11 mouse cellular contexts compared by ENCODE assay signal in genomic region chr2:121434854-121435253, GRCm38 (mm10). TPM values are rescaled to one million over a fixed set of nuclear protein-coding genes. Genes with fewer than 3 reads are reported as not detected.
A peak's percentile ranks its signal among the peaks of the same experiment; 100 is the strongest.
DNase-seq lines count a peak whose midpoint lies in the region; ATAC-seq and TF ChIP-seq lines count a peak whose summit lies in the region.
"Had no signal": no experiment of that assay in that cellular context is flagged by ENCODE, and none has a peak within 500 bp of the region (broad histone marks: within the 10 kb centered on the region; RNA-seq: fewer than 3 reads in every experiment).

No protein-coding gene starts in this region.

- intact Hi-C loops in gastrocnemius, adult 2 months (cut with DNase I) = no loop called here
- intact Hi-C loops in gastrocnemius, postnatal 36 days (cut with DNase I) = no loop called here

- H3K4me3 ChIP-seq in gastrocnemius, adult 2 months = no peak overlapping the region
- no peak overlapping the region for H3K4me3 ChIP-seq in midbrain, postnatal 0 days (ENCODE audit: low read depth, low read length)
- H3K4me3 ChIP-seq in midbrain, embryonic 11.5 days (ENCODE audit: low read depth, low read length) = no peak overlapping the region
- H3K4me3 ChIP-seq: liver, embryonic 13.5 days; neural tube, embryonic 12.5 days had no signal

- H3K9me3 ChIP-seq in midbrain, postnatal 0 days (ENCODE audit: low read length) = no peaks in the 10 kb centered on the region
- no peaks in the 10 kb centered on the region for H3K9me3 ChIP-seq in midbrain, embryonic 11.5 days (ENCODE audit: control insufficient read depth, low read length)
- H3K9me3 ChIP-seq: liver, embryonic 13.5 days; neural tube, embryonic 12.5 days had no signal

- no peak overlapping the region for H3K4me2 ChIP-seq in midbrain, postnatal 0 days (ENCODE audit: low read depth, low read length, poor library complexity, severe bottlenecking)
- no peak overlapping the region for H3K4me2 ChIP-seq in midbrain, embryonic 11.5 days
- H3K4me2 ChIP-seq: liver, embryonic 13.5 days; neural tube, embryonic 12.5 days had no signal

- no peak overlapping the region for H3K27ac ChIP-seq in gastrocnemius, adult 2 months
- H3K27ac ChIP-seq in midbrain, postnatal 0 days (ENCODE audit: low read depth, low read length) = no peak overlapping the region
- no peak overlapping the region for H3K27ac ChIP-seq in midbrain, embryonic 11.5 days (ENCODE audit: low read depth, low read length)
- H3K27ac ChIP-seq: liver, embryonic 13.5 days; neural tube, embryonic 12.5 days had no signal

- peaks cover 57% of the 10 kb centered on the region for H3K36me3 ChIP-seq in midbrain, postnatal 0 days (ENCODE audit: insufficient read depth, low read length)
- H3K36me3 ChIP-seq in midbrain, embryonic 11.5 days (ENCODE audit: control insufficient read depth, insufficient read depth, low read length) = peaks cover 53% of the 10 kb centered on the region

- TF ChIP-seq CTCF in gastrocnemius, adult 2 months (IDR thresholded peaks at IDR 0.05) = peak; percentile 69
- TF ChIP-seq CTCF in midbrain, postnatal 0 days (IDR thresholded peaks at IDR 0.05) = peak; percentile 65

- WGBS in midbrain, postnatal 0 days = 100% methylated on average over 1 of the region's 1 CpGs
- WGBS in midbrain, embryonic 11.5 days = 100% methylated on average over 1 of the region's 1 CpGs

- H3K9ac ChIP-seq in midbrain, postnatal 0 days (replicated peaks; ENCODE audit: low read length, poor library complexity, severe bottlenecking) = no peak overlapping the region
- no peak overlapping the region for H3K9ac ChIP-seq in midbrain, embryonic 11.5 days (ENCODE audit: low read length)
- H3K9ac ChIP-seq: liver, embryonic 13.5 days; neural tube, embryonic 12.5 days had no signal

- ATAC-seq in midbrain, postnatal 0 days (ENCODE audit: low FRiP score) = no peak
- no peak for ATAC-seq in midbrain, embryonic 11.5 days (ENCODE audit: low FRiP score)

- H3K4me1 ChIP-seq in midbrain, postnatal 0 days (ENCODE audit: insufficient read depth, low read length) = no peaks in the 10 kb centered on the region
- no peaks in the 10 kb centered on the region for H3K4me1 ChIP-seq in midbrain, embryonic 11.5 days (ENCODE audit: control insufficient read depth, insufficient read depth, low read length)
- H3K4me1 ChIP-seq: liver, embryonic 13.5 days; neural tube, embryonic 12.5 days had no signal

- no peaks in the 10 kb centered on the region for H3K27me3 ChIP-seq in midbrain, postnatal 0 days (ENCODE audit: insufficient read depth, low read length)
- H3K27me3 ChIP-seq in midbrain, embryonic 11.5 days (ENCODE audit: control insufficient read depth, insufficient read depth, low read length) = no peaks in the 10 kb centered on the region
- H3K27me3 ChIP-seq: liver, embryonic 13.5 days; neural tube, embryonic 12.5 days had no signal

- DNase-seq in gastrocnemius, adult 2 months = no peak
- no peak for DNase-seq in gastrocnemius, postnatal 36 days
- DNase-seq in midbrain, postnatal 0 days (ENCODE audit: low spot score) = peak; percentile 49
- DNase-seq in midbrain, embryonic 11.5 days (ENCODE audit: low spot score, missing footprints) = no peak
- DNase-seq in embryo, embryonic 11 days = peak; percentile 49
- no peak for DNase-seq in urinary bladder, postnatal 36 days (ENCODE audit: low spot score in 2 of 2)
- DNase-seq in adrenal gland, postnatal 10 days = no peak
- no peak for DNase-seq in layer of hippocampus, adult 18-20 months (ENCODE audit: low spot score in 2 of 2)
- DNase-seq: kidney, adult 18-20 months; liver, embryonic 13.5 days had no signal

RNA-seq across cellular contexts. Expression of gene Ell3, which starts 9.2 kb away (rescaled TPM):
- not detected for total RNA-seq in gastrocnemius, adult 2 months (2021)
- not detected for total RNA-seq in gastrocnemius, postnatal 36 days (2021)
- total RNA-seq in midbrain, postnatal 0 days (2014; rRNA removed) = 0.33 TPM in 1 of 2 replicates, not detected in the other
- 1.6 and 2.6 TPM in 2 replicates for polyA plus RNA-seq in midbrain, postnatal 0 days (2015; fragmentation: Nextera tagmentation; extraction: Ambion mirVana)
- polyA plus RNA-seq in midbrain, embryonic 11.5 days (2014; fragmentation: Nextera tagmentation; extraction: Ambion mirVana) = 2.2 and 2.5 TPM in 2 replicates
- under 1 TPM; 0.18 to 0.66 TPM for total RNA-seq in adrenal gland, postnatal 10 days (2021)
- total RNA-seq in layer of hippocampus, adult 18-20 months (2021) = not detected

RNA-seq across cellular contexts. Expression of gene Serf2, which starts 14.1 kb away (rescaled TPM):
- 100 to 1,000 TPM; 286 to 358 TPM for total RNA-seq in gastrocnemius, adult 2 months (2021)
- 100 to 1,000 TPM; 310 to 311 TPM for total RNA-seq in gastrocnemius, postnatal 36 days (2021)
- total RNA-seq in midbrain, postnatal 0 days (2014; rRNA removed) = 235 and 284 TPM in 2 replicates
- 271 and 278 TPM in 2 replicates for polyA plus RNA-seq in midbrain, postnatal 0 days (2015; fragmentation: Nextera tagmentation; extraction: Ambion mirVana)
- 467 and 471 TPM in 2 replicates for polyA plus RNA-seq in midbrain, embryonic 11.5 days (2014; fragmentation: Nextera tagmentation; extraction: Ambion mirVana)
- 100 to 1,000 TPM; 346 to 350 TPM for total RNA-seq in adrenal gland, postnatal 10 days (2021)
- 100 to 1,000 TPM; 141 to 144 TPM for total RNA-seq in layer of hippocampus, adult 18-20 months (2021)

RNA-seq across cellular contexts. Expression of gene Hypk, which starts 18.2 kb away (rescaled TPM):
- 10 to 100 TPM; 21.0 to 21.7 TPM for total RNA-seq in gastrocnemius, adult 2 months (2021)
- 10 to 100 TPM; 11.5 to 23.6 TPM for total RNA-seq in gastrocnemius, postnatal 36 days (2021)
- 12.3 and 17.6 TPM in 2 replicates for total RNA-seq in midbrain, postnatal 0 days (2014; rRNA removed)
- 109 and 115 TPM in 2 replicates for polyA plus RNA-seq in midbrain, postnatal 0 days (2015; fragmentation: Nextera tagmentation; extraction: Ambion mirVana)
- 118 and 128 TPM in 2 replicates for polyA plus RNA-seq in midbrain, embryonic 11.5 days (2014; fragmentation: Nextera tagmentation; extraction: Ambion mirVana)
- 10 to 100 TPM; 29.1 to 39.9 TPM for total RNA-seq in adrenal gland, postnatal 10 days (2021)
- total RNA-seq in layer of hippocampus, adult 18-20 months (2021) = 10 to 100 TPM; 17.8 to 18.0 TPM

RNA-seq across cellular contexts. Expression of gene Catsper2, which starts 21.3 kb away (rescaled TPM):
- total RNA-seq in gastrocnemius, adult 2 months (2021) = 1 to 10 TPM; 1.6 to 2.8 TPM
- 1 to 10 TPM; 1.7 to 2.0 TPM for total RNA-seq in gastrocnemius, postnatal 36 days (2021)
- total RNA-seq in midbrain, postnatal 0 days (2014; rRNA removed) = 2.7 and 3.8 TPM in 2 replicates
- 2.6 and 3.0 TPM in 2 replicates for polyA plus RNA-seq in midbrain, postnatal 0 days (2015; fragmentation: Nextera tagmentation; extraction: Ambion mirVana)
- polyA plus RNA-seq in midbrain, embryonic 11.5 days (2014; fragmentation: Nextera tagmentation; extraction: Ambion mirVana) = 1.6 and 2.0 TPM in 2 replicates
- 1 to 10 TPM; 2.2 to 4.3 TPM for total RNA-seq in adrenal gland, postnatal 10 days (2021)
- 1 to 10 TPM; 3.4 to 4.6 TPM for total RNA-seq in layer of hippocampus, adult 18-20 months (2021)

RNA-seq across cellular contexts. Expression of gene Pdia3, which starts 21.3 kb away (rescaled TPM):
- total RNA-seq in gastrocnemius, adult 2 months (2021) = 10 to 100 TPM; 34.1 to 46.9 TPM
- total RNA-seq in gastrocnemius, postnatal 36 days (2021) = 10 to 100 TPM; 40.2 to 41.8 TPM
- 61.9 and 77.1 TPM in 2 replicates for total RNA-seq in midbrain, postnatal 0 days (2014; rRNA removed)
- 269 and 301 TPM in 2 replicates for polyA plus RNA-seq in midbrain, postnatal 0 days (2015; fragmentation: Nextera tagmentation; extraction: Ambion mirVana)
- polyA plus RNA-seq in midbrain, embryonic 11.5 days (2014; fragmentation: Nextera tagmentation; extraction: Ambion mirVana) = 505 and 510 TPM in 2 replicates
- 100 to 1,000 TPM; 285 to 303 TPM for total RNA-seq in adrenal gland, postnatal 10 days (2021)
- 100 to 1,000 TPM; 189 to 197 TPM for total RNA-seq in layer of hippocampus, adult 18-20 months (2021)

Comparison
In these comparisons a context has a peak if more than half of its experiments do, and no peak if none do; other contexts are left out.
1. DNase-seq: peak in midbrain, postnatal 0 days (single experiment) and embryo, embryonic 11 days (single experiment); none in gastrocnemius, adult 2 months (single experiment), gastrocnemius, postnatal 36 days (0 of 2), midbrain, embryonic 11.5 days (single experiment), urinary bladder, postnatal 36 days (0 of 2), adrenal gland, postnatal 10 days (single experiment) and layer of hippocampus, adult 18-20 months (0 of 2).